Mouse (Mus musculus): ENCODE measurements at regions not wholly inside any gene's neighbourhood (a gene's known extent, or its start where the extent isn't known, plus 50 kb on each side); places are given as distances from the start of the nearest gene placed in this dataset.
"Not testable (repeated sequence)": the region's sequence is repeated elsewhere in the genome, so short reads cannot be mapped to it uniquely, and the experiment has no call there.

DNA sequence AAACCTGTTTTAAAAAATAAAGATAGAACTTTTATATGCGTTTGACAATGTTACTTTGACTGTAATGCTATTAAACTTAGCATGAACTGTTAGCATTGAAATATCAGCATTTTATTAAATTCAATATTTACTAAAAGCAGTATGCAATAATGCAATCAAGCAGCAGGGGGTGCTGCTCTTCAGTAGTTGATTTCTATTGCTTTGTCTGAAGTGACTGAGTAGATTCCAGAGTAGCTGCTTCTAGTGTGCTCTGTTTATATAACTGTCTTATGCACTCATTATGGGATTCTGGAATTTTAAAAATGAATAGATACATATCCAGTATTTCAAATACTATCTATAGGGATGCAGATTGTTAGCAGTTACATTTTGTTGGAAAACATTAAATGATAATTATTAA is 146.2 kb downstream of the Gm28710 start:
- Histone ChIP-seq H3K4me3 (ENCODE audit: insufficient read depth, poor library complexity, severe bottlenecking) (no peak overlapping the region), H3K27me3 (ENCODE audit: control insufficient read depth, insufficient read depth, insufficient read length) (no peaks in the 10 kb centered on the region), H3K79me3 (ENCODE audit: low read depth) (no peaks in the 10 kb centered on the region), H3K36me3 (ENCODE audit: control insufficient read depth, insufficient read depth) (no peaks in the 10 kb centered on the region), H3ac (ENCODE audit: control insufficient read depth, insufficient read length, low read depth) (no peak overlapping the region), H3K79me2 (ENCODE audit: control insufficient read depth, insufficient read depth) (no peaks in the 10 kb centered on the region)
- TF ChIP-seq MYOG (IDR thresholded peaks at IDR 0.05; ENCODE audit: control insufficient read depth, extremely low read depth, insufficient read length) = no peak
- no peak for TF ChIP-seq MYOD1 (IDR thresholded peaks at IDR 0.05; ENCODE audit: control insufficient read depth, insufficient read length, low read depth)
- TF ChIP-seq FOSL1 (IDR thresholded peaks at IDR 0.05; ENCODE audit: insufficient read depth, low read length, poor library complexity, severe bottlenecking) = no peak
- TF ChIP-seq CEBPB (IDR thresholded peaks at IDR 0.05; ENCODE audit: low read depth) = no peak
- TF ChIP-seq CTCF (IDR thresholded peaks at IDR 0.05; ENCODE audit: control insufficient read depth, insufficient read depth, insufficient read length) = peak; percentile 5
- no peak for TF ChIP-seq MAX (IDR thresholded peaks at IDR 0.05)

- TF ChIP-seq FOSL1 (IDR thresholded peaks at IDR 0.05; ENCODE audit: insufficient read depth, low read length, poor library complexity, severe bottlenecking) = no peak
- no peak for TF ChIP-seq CTCF (IDR thresholded peaks at IDR 0.05; ENCODE audit: control insufficient read depth, insufficient read depth, insufficient read length)
- TF ChIP-seq MYOD1 (IDR thresholded peaks at IDR 0.05; ENCODE audit: control insufficient read depth, insufficient read length, low read depth) = no peak
- no peak for TF ChIP-seq CEBPB (IDR thresholded peaks at IDR 0.05; ENCODE audit: low read depth)
- TF ChIP-seq MAX (IDR thresholded peaks at IDR 0.05) = no peak
- no peak for TF ChIP-seq MYOG (IDR thresholded peaks at IDR 0.05; ENCODE audit: control insufficient read depth, extremely low read depth, insufficient read length)
- TF ChIP-seq USF1 (IDR thresholded peaks at IDR 0.05; ENCODE audit: low read depth) = no peak
- Histone ChIP-seq H3K27me3 (ENCODE audit: control insufficient read depth, insufficient read depth, insufficient read length) (no peaks in the 10 kb centered on the region), H3K36me3 (ENCODE audit: control insufficient read depth, insufficient read depth) (no peaks in the 10 kb centered on the region), H3K79me3 (ENCODE audit: low read depth) (no peaks in the 10 kb centered on the region), H3K4me3 (ENCODE audit: insufficient read depth, poor library complexity, severe bottlenecking) (no peak overlapping the region), H3K79me2 (ENCODE audit: control insufficient read depth, insufficient read depth) (no peaks in the 10 kb centered on the region), H3ac (ENCODE audit: control insufficient read depth, insufficient read length, low read depth) (no peak overlapping the region)
These were observed 155.8 kb downstream of the Gm28710 start for GRCm38 (mm10) chr5:16947430-16947829.

DNA sequence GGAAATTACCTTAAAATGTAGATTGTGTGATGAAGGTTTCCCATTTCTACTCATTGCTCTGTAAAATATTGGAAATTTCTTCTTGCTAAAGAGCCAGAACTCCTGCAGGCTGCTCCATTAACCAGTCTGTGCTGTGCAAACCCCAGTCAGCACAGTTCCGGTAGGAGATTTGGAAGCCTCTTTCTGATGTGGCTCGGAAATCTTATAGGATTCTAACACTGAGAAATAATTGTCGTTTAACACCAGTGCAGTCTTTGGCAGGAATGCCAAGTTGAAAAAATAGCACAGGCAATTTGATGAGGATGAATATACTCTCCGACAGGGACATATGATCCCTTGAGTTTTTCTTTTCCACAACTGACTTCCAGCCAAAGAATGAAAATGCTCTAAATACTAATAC is 176.1 kb downstream of the Gm28710 start:
- no peaks in the 10 kb centered on the region for H3K27me3 ChIP-seq (ENCODE audit: control insufficient read depth, insufficient read depth, insufficient read length)
- no peaks in the 10 kb centered on the region for H3K36me3 ChIP-seq (ENCODE audit: control insufficient read depth, insufficient read depth)
- H3K79me3 ChIP-seq (ENCODE audit: low read depth) = no peaks in the 10 kb centered on the region
- H3ac ChIP-seq (ENCODE audit: control insufficient read depth, insufficient read length, low read depth) = no peak overlapping the region
- TF ChIP-seq USF1 (IDR thresholded peaks at IDR 0.05; ENCODE audit: low read depth) (no peak), MYOG (IDR thresholded peaks at IDR 0.05; ENCODE audit: control insufficient read depth, extremely low read depth, insufficient read length) (no peak), MYOD1 (IDR thresholded peaks at IDR 0.05; ENCODE audit: control insufficient read depth, insufficient read length, low read depth) (no peak), CEBPB (IDR thresholded peaks at IDR 0.05; ENCODE audit: low read depth) (no peak), FOSL1 (IDR thresholded peaks at IDR 0.05; ENCODE audit: insufficient read depth, low read length, poor library complexity, severe bottlenecking) (no peak), MAX (IDR thresholded peaks at IDR 0.05) (no peak), CTCF (IDR thresholded peaks at IDR 0.05; ENCODE audit: control insufficient read depth, insufficient read depth, insufficient read length) (no peak)
- no peaks in the 10 kb centered on the region for H3K79me2 ChIP-seq (ENCODE audit: control insufficient read depth, insufficient read depth)
- H3K4me3 ChIP-seq (ENCODE audit: insufficient read depth, poor library complexity, severe bottlenecking) = no peak overlapping the region

DNA sequence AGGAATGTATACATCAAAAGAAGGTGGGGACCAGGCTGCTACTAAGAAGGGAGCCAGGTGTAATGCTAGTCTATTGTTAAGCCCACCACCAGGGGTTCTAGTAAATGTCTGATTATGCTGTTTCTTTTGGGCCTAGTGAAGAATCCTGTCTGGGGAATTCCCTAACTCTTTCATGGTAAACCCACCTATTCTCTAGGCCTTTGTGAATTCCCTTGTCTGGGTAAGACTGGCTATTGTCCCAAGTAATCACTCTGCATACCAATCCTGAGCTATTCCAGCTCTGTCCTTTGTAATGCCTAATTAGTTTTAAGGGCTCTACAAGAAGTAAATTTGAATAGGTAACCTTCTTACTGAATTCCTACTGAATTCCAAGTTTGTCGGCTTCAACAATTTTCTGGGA is 177.2 kb downstream of the Gm28710 start:
- not testable (repeated sequence) for H3K79me3 ChIP-seq (ENCODE audit: low read depth); H3ac ChIP-seq (ENCODE audit: control insufficient read depth, insufficient read length, low read depth); H3K79me2 ChIP-seq (ENCODE audit: control insufficient read depth, insufficient read depth); H3K27me3 ChIP-seq (ENCODE audit: control insufficient read depth, insufficient read depth, insufficient read length); H3K36me3 ChIP-seq (ENCODE audit: control insufficient read depth, insufficient read depth); H3K4me3 ChIP-seq (ENCODE audit: insufficient read depth, poor library complexity, severe bottlenecking)

- Histone ChIP-seq H3K36me3 (ENCODE audit: control insufficient read depth, insufficient read depth) (no peaks in the 10 kb centered on the region), H3K27me3 (ENCODE audit: control insufficient read depth, insufficient read depth, insufficient read length) (no peaks in the 10 kb centered on the region), H3K79me3 (ENCODE audit: low read depth) (no peaks in the 10 kb centered on the region), H3ac (ENCODE audit: control insufficient read depth, insufficient read length, low read depth) (no peak overlapping the region), H3K4me3 (ENCODE audit: insufficient read depth, poor library complexity, severe bottlenecking) (no peak overlapping the region), H3K79me2 (ENCODE audit: control insufficient read depth, insufficient read depth) (no peaks in the 10 kb centered on the region)
- TF ChIP-seq CEBPB (IDR thresholded peaks at IDR 0.05; ENCODE audit: low read depth) (no peak), FOSL1 (IDR thresholded peaks at IDR 0.05; ENCODE audit: insufficient read depth, low read length, poor library complexity, severe bottlenecking) (no peak), MYOD1 (IDR thresholded peaks at IDR 0.05; ENCODE audit: control insufficient read depth, insufficient read length, low read depth) (no peak), MYOG (IDR thresholded peaks at IDR 0.05; ENCODE audit: control insufficient read depth, extremely low read depth, insufficient read length) (no peak), CTCF (IDR thresholded peaks at IDR 0.05; ENCODE audit: control insufficient read depth, insufficient read depth, insufficient read length) (no peak), USF1 (IDR thresholded peaks at IDR 0.05; ENCODE audit: low read depth) (no peak), MAX (IDR thresholded peaks at IDR 0.05) (no peak)
These were observed 181.7 kb downstream of the Gm28710 start for GRCm38 (mm10) chr5:16973206-16973896.

DNA sequence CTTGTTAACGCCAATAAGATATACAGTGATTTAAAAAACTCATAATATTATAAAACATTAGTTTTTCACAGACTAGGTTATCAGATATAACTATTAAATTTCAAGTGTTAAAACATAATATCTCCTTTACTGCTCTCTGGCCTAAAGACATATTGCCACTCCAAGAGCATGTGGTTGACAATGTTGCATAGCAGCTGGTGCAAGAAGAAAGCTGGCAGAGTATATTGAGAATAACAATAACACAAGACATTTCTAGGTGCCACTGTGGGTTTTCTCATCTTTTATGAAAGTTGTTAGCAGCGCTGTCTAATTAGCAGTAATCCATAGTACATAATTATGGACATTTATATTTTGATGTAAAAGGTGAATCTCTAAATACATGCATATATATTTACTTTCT is 184.4 kb downstream of the Gm28710 start:
- TF ChIP-seq MAX (IDR thresholded peaks at IDR 0.05) (no peak), MYOD1 (IDR thresholded peaks at IDR 0.05; ENCODE audit: control insufficient read depth, insufficient read length, low read depth) (no peak), MYOG (IDR thresholded peaks at IDR 0.05; ENCODE audit: control insufficient read depth, extremely low read depth, insufficient read length) (no peak), CTCF (IDR thresholded peaks at IDR 0.05; ENCODE audit: control insufficient read depth, insufficient read depth, insufficient read length) (no peak), CEBPB (IDR thresholded peaks at IDR 0.05; ENCODE audit: low read depth) (no peak), USF1 (IDR thresholded peaks at IDR 0.05; ENCODE audit: low read depth) (no peak), FOSL1 (IDR thresholded peaks at IDR 0.05; ENCODE audit: insufficient read depth, low read length, poor library complexity, severe bottlenecking) (no peak)

More for the DNA sequence above, 184.4 kb downstream of the Gm28710 start:
- H3K79me3 ChIP-seq (ENCODE audit: low read depth) = no peaks in the 10 kb centered on the region
- H3K27me3 ChIP-seq (ENCODE audit: control insufficient read depth, insufficient read depth, insufficient read length) = no peaks in the 10 kb centered on the region
- H3K79me2 ChIP-seq (ENCODE audit: control insufficient read depth, insufficient read depth) = no peaks in the 10 kb centered on the region
- H3K4me3 ChIP-seq (ENCODE audit: insufficient read depth, poor library complexity, severe bottlenecking) = no peak overlapping the region
- H3K36me3 ChIP-seq (ENCODE audit: control insufficient read depth, insufficient read depth) = no peaks in the 10 kb centered on the region
- no peak overlapping the region for H3ac ChIP-seq (ENCODE audit: control insufficient read depth, insufficient read length, low read depth)
